Mouse (Mus musculus) intestine, embryonic 16.5 days (tissue): ENCODE data around the gene Ak3. TPM values are rescaled to one million over a fixed set of nuclear protein-coding genes. Genes with fewer than 3 reads are reported as not detected.
A peak's percentile ranks its signal among the peaks of the same experiment; 100 is the strongest.
"Not testable (repeated sequence)": the region's sequence is repeated elsewhere in the genome, so short reads cannot be mapped to it uniquely, and the experiment has no call there.

Experiments used
- ATAC-seq: fragments of 200-750 bp; cut with Nextera tagmentation; 2 replicates; pipeline ENCODE4 v1.8.0; 2017; ENCODE audit warnings: moderate TSS enrichment, moderate library complexity
- H3K27ac ChIP-seq: fragments of 300-500 bp; sonication (generic); 2 replicates; pipeline ENCODE4 v1.5.1; 2014; ENCODE audit warnings: mild to moderate bottlenecking, low read length
- H3K27me3 ChIP-seq: fragments of 300-500 bp; sonication (generic); replicated peaks from 2 replicates; pipeline ENCODE4 v1.6.1; 2014; ENCODE audit warnings: low read length, control low read depth, mixed read lengths; ENCODE audit not compliant: control insufficient read depth, insufficient read depth
- H3K36me3 ChIP-seq: fragments of 300-500 bp; sonication (generic); 2 replicates; pipeline ENCODE4 v1.6.1; 2014; ENCODE audit warnings: low read length, control low read depth; ENCODE audit not compliant: control insufficient read depth, insufficient read depth
- H3K4me1 ChIP-seq: fragments of 300-500 bp; sonication (generic); 2 replicates; pipeline ENCODE4 v1.6.1; 2014; ENCODE audit warnings: low read length, control low read depth, mixed read lengths; ENCODE audit not compliant: control insufficient read depth, insufficient read depth
- H3K4me2 ChIP-seq: fragments of 300-500 bp; sonication (generic); 2 replicates; pipeline ENCODE4 v1.6.1; 2014; ENCODE audit warnings: low read depth, low read length, control low read depth
- H3K4me3 ChIP-seq: fragments of 300-500 bp; sonication (generic); 2 replicates; pipeline ENCODE4 v1.5.1; 2014; ENCODE audit warnings: mild to moderate bottlenecking, low read length
- H3K9ac ChIP-seq: fragments of 300-500 bp; sonication (generic); 2 replicates; pipeline ENCODE4 v1.6.1; 2014; ENCODE audit warnings: low read depth, low read length
- H3K9me3 ChIP-seq: fragments of 300-500 bp; sonication (generic); 2 replicates; pipeline ENCODE4 v1.6.1; 2016; ENCODE audit warnings: low read length, control low read depth; ENCODE audit not compliant: control insufficient read depth
- WGBS: fragments of 180-500 bp; shearing (Covaris S2); extraction: QIAGEN DNeasy Blood & Tissue Kit; methylation state at CpG from one replicate; pipeline ENCODE4 v1.1.7; 2014; 5-methylcytosine and 5-hydroxymethylcytosine counted together
- polyA plus RNA-seq: library from polyadenylated mRNA; unstranded; fragments of >200 nt; fragmentation: Nextera tagmentation; extraction: Ambion mirVana; gene quantifications from 2 replicates; pipeline ENCODE4 v1.2.1, GENCODE M21; 2015

Ak3 gene
- polyA plus RNA-seq, 1 experiment from 2014 or later, result 104 TPM

- ATAC-seq, result no peak
- no peak overlapping the region for H3K4me2 ChIP-seq
- no peak overlapping the region for H3K27ac ChIP-seq
- H3K27me3 ChIP-seq, result no peaks in the 10 kb centered on the region
- 0 out of 2 replicates have a peak, but pooled peaks cover 9% of the 10 kb centered on the region for H3K36me3 ChIP-seq
- no peaks in the 10 kb centered on the region for H3K9me3 ChIP-seq
- H3K9ac ChIP-seq, result no peak overlapping the region
- 96% methylated on average over 11 of the region's 11 CpGs for WGBS
- H3K4me1 ChIP-seq, result no peaks in the 10 kb centered on the region
- H3K4me3 ChIP-seq, result no peak overlapping the region
These were observed 38.7 kb downstream of the Ak3 start for GRCm38 (mm10) chr19:29009046-29009445.

GRCm38 (mm10) chr19:29008069-29008706 lies 39.6 kb downstream of the Ak3 start:
- Histone ChIP-seq H3K4me2 (no peak overlapping the region), H3K27me3 (no peaks in the 10 kb centered on the region), H3K4me3 (no peak overlapping the region), H3K36me3 (0 out of 2 replicates have a peak, but pooled peaks cover 9% of the 10 kb centered on the region), H3K27ac (no peak overlapping the region), H3K9ac (no peak overlapping the region), H3K4me1 (no peaks in the 10 kb centered on the region), H3K9me3 (no peaks in the 10 kb centered on the region)
- 66% methylated on average over 3 of the region's 3 CpGs for WGBS
- ATAC-seq, result no peak

GRCm38 (mm10) chr19:29000321-29000720 lies 47.4 kb downstream of the Ak3 start:
- H3K27ac ChIP-seq, H3K4me3 ChIP-seq, H3K27me3 ChIP-seq, H3K36me3 ChIP-seq, ATAC-seq, H3K9me3 ChIP-seq, H3K4me2 ChIP-seq, H3K4me1 ChIP-seq, H3K9ac ChIP-seq: not testable (repeated sequence)
- 96% methylated on average over 16 of the region's 16 CpGs for WGBS

GRCm38 (mm10) chr19:28997976-28998630 lies 49.7 kb downstream of the Ak3 start:
- Histone ChIP-seq H3K27me3 (no peaks in the 10 kb centered on the region), H3K36me3 (peaks cover 9% of the 10 kb centered on the region; the same call in 1 of the 2 replicates), H3K9me3 (no peaks in the 10 kb centered on the region), H3K9ac (no peak overlapping the region), H3K4me2 (no peak overlapping the region), H3K4me3 (no peak overlapping the region), H3K4me1 (no peaks in the 10 kb centered on the region), H3K27ac (no peak overlapping the region)
- 76% methylated on average over 4 of the region's 4 CpGs for WGBS
- no peak for ATAC-seq

GRCm38 (mm10) chr19:28995366-28995765 lies 52.4 kb downstream of the Ak3 start:
- Histone ChIP-seq H3K27me3 (no peaks in the 10 kb centered on the region), H3K9me3 (no peaks in the 10 kb centered on the region), H3K27ac (no peak overlapping the region), H3K9ac (no peak overlapping the region), H3K4me2 (no peak overlapping the region), H3K4me1 (peaks cover 7% of the 10 kb centered on the region), H3K4me3 (no peak overlapping the region), H3K36me3 (peaks cover 5% of the 10 kb centered on the region; the same call in 1 of the 2 replicates)
- ATAC-seq, result no peak
- WGBS, result 92% methylated on average over 5 of the region's 5 CpGs

GRCm38 (mm10) chr19:28994870-28995269 lies 52.9 kb downstream of the Ak3 start:
- Histone ChIP-seq H3K4me3 (no peak overlapping the region), H3K27ac (no peak overlapping the region), H3K9me3 (no peaks in the 10 kb centered on the region), H3K4me1 (peaks cover 7% of the 10 kb centered on the region), H3K9ac (no peak overlapping the region), H3K27me3 (no peaks in the 10 kb centered on the region), H3K4me2 (no peak overlapping the region), H3K36me3 (peaks cover 5% of the 10 kb centered on the region; the same call in 1 of the 2 replicates)
- WGBS, result 74% methylated on average over 7 of the region's 7 CpGs
- ATAC-seq, result no peak

GRCm38 (mm10) chr19:28991391-28991790 lies 56.4 kb downstream of the Ak3 start:
- Histone ChIP-seq H3K27ac (no peak overlapping the region), H3K9me3 (no peaks in the 10 kb centered on the region), H3K4me2 (peak overlapping the region; percentile 49), H3K27me3 (no peaks in the 10 kb centered on the region), H3K4me3 (peak overlapping the region; percentile 91), H3K9ac (peak overlapping the region; percentile 91; the same call in 1 of the 2 replicates), H3K4me1 (peaks cover 10% of the 10 kb centered on the region), H3K36me3 (peaks cover 5% of the 10 kb centered on the region; the same call in 1 of the 2 replicates)
- 68% methylated on average over 5 of the region's 5 CpGs for WGBS
- ATAC-seq, result no peak

GRCm38 (mm10) chr19:28990590-28991221 lies 57.1 kb downstream of the Ak3 start:
- ATAC-seq, result peak; percentile 57
- Histone ChIP-seq H3K9me3 (no peaks in the 10 kb centered on the region), H3K27ac (peak overlapping the region; percentile 85), H3K4me3 (peak overlapping the region; percentile 91), H3K27me3 (no peaks in the 10 kb centered on the region), H3K36me3 (peaks cover 5% of the 10 kb centered on the region; the same call in 1 of the 2 replicates), H3K4me2 (peak overlapping the region; percentile 49), H3K4me1 (peaks cover 10% of the 10 kb centered on the region), H3K9ac (peak overlapping the region; percentile 91)
- under 1% methylated on average over 35 of the region's 41 CpGs for WGBS

GRCm38 (mm10) chr19:28990194-28990589 lies 57.6 kb downstream of the Ak3 start, which contains the start of gene Cdc37l1:
TSS of gene Cdc37l1 (plus strand) at chr19:28990352.
- Histone ChIP-seq H3K36me3 (peaks cover 2% of the 10 kb centered on the region; the same call in 1 of the 2 replicates), H3K27ac (peak within 1 kb of the TSS; percentile 85), H3K9me3 (no peaks in the 10 kb centered on the region), H3K4me1 (peaks cover 10% of the 10 kb centered on the region), H3K9ac (peak within 1 kb of the TSS; percentile 91), H3K4me3 (peak within 1 kb of the TSS; percentile 91), H3K4me2 (peak within 1 kb of the TSS; percentile 60), H3K27me3 (no peaks in the 10 kb centered on the region)
- under 1% methylated on average over 37 of the region's 37 CpGs for WGBS
- peak; percentile 99 for ATAC-seq
